Mouse (Mus musculus) heart, adult 2 months (tissue): ENCODE results near the gene Aar2.

Source experiments
- EP300 ChIP-seq: fragments of 200-500 bp; IDR thresholded peaks from 2 replicates; pipeline ENCODE4 v1.6.1; 2011; ENCODE audit warnings: low read depth, low read length, control low read depth; ENCODE audit not compliant: insufficient read depth
- POLR2A ChIP-seq: fragments of 200-500 bp; IDR thresholded peaks from 2 replicates; pipeline ENCODE4 v1.6.1; 2011; ENCODE audit warnings: mild to moderate bottlenecking, low read depth, low read length, control low read depth; ENCODE audit not compliant: insufficient read depth

DNA sequence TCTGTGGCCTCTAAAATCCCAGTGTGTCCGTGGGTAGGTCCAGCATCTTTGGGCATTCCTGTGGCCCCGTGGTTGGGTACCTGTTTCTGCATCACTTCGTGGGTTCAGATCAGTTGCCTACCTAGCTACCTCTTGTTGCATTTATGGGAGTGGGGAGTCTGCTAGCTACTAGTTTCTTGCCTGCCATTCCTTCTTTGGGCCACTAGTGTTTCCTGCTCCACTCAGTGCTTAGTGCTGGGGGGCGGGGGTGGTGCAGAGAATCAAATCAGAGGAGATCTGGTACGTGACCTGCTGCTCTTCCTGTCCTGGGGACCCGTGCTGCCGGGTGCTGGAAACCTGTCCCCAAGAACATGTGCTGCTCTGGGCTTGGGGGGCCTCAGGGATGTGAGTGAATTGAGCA, 69.1 kb downstream of the Aar2 start:
- TF ChIP-seq EP300 (no peak), POLR2A (no peak)
